Mouse (Mus musculus): ENCODE measurements around the gene Prss27. TPM values are rescaled to one million over a fixed set of nuclear protein-coding genes. Genes with fewer than 3 reads are reported as not detected.

Prss27 gene
- polyA plus RNA-seq (2016; fragmentation: Nextera tagmentation; extraction: Ambion mirVana), result 0.17 TPM in 1 of 2 replicates, not detected in the other

- Histone ChIP-seq H3K36me3 (no peaks in the 10 kb centered on the region), H3K27me3 (no peaks in the 10 kb centered on the region), H3K9ac (replicated peaks) (no peak within 1 kb of the TSS), H3K4me3 (replicated peaks) (no peak within 1 kb of the TSS), H3K4me2 (no peak within 1 kb of the TSS), H3K9me3 (0 out of 2 replicates have a peak, but pooled peaks cover 3% of the 10 kb centered on the region), H3K4me1 (replicated peaks) (no peaks in the 10 kb centered on the region), H3K27ac (no peak within 1 kb of the TSS)
- WGBS, result 79% methylated on average over 4 of the region's 4 CpGs
- ATAC-seq (ENCODE audit: insufficient number of reproducible peaks, insufficient read depth, low FRiP score, low TSS enrichment, low read depth), result no peak
Observed at GRCm38 (mm10) chr17:24037844-24038243, at the start of gene Prss27. Gene Prss27, plus strand, starts transcription at chr17:24038144.

- Histone ChIP-seq H3K27me3 (peaks cover 5% of the 10 kb centered on the region; the same call in 1 of the 2 replicates), H3K36me3 (no peaks in the 10 kb centered on the region), H3K9ac (replicated peaks) (no peak overlapping the region), H3K27ac (no peak overlapping the region), H3K4me3 (replicated peaks) (no peak overlapping the region), H3K4me2 (no peak overlapping the region), H3K4me1 (replicated peaks) (peaks cover 8% of the 10 kb centered on the region; the same call in 1 of the 2 replicates), H3K9me3 (no peaks in the 10 kb centered on the region)
- WGBS, result 41% methylated on average over 2 of the region's 2 CpGs
- ATAC-seq (ENCODE audit: insufficient number of reproducible peaks, insufficient read depth, low FRiP score, low TSS enrichment, low read depth), result no peak
Observed at GRCm38 (mm10) chr17:23989802-23990201, 48.1 kb upstream of the Prss27 start.

- Histone ChIP-seq H3K4me3 (replicated peaks) (peak overlapping the region; percentile 33; the same call in 1 of the 2 replicates), H3K9ac (replicated peaks) (no peak overlapping the region), H3K27ac (no peak overlapping the region), H3K4me2 (peak overlapping the region; percentile 59), H3K27me3 (peaks cover 18% of the 10 kb centered on the region), H3K9me3 (no peaks in the 10 kb centered on the region), H3K36me3 (no peaks in the 10 kb centered on the region), H3K4me1 (replicated peaks) (peaks cover 8% of the 10 kb centered on the region; the same call in 1 of the 2 replicates)
- ATAC-seq (ENCODE audit: insufficient number of reproducible peaks, insufficient read depth, low FRiP score, low TSS enrichment, low read depth), result 0 out of 2 replicates have a peak, but pooled peaks have one; percentile 57
- 62% methylated on average over 9 of the region's 9 CpGs for WGBS
Observed at GRCm38 (mm10) chr17:23992789-23993553, 45.0 kb upstream of the Prss27 start.

- Histone ChIP-seq H3K4me2 (peak overlapping the region; percentile 59), H3K4me1 (replicated peaks) (peaks cover 8% of the 10 kb centered on the region; the same call in 1 of the 2 replicates), H3K27ac (no peak overlapping the region), H3K36me3 (no peaks in the 10 kb centered on the region), H3K4me3 (replicated peaks) (peak overlapping the region; percentile 33), H3K9ac (replicated peaks) (peak overlapping the region; percentile 52), H3K9me3 (no peaks in the 10 kb centered on the region), H3K27me3 (peaks cover 21% of the 10 kb centered on the region)
- WGBS, result 14% methylated on average over 31 of the region's 31 CpGs
- 0 out of 2 replicates have a peak, but pooled peaks have one; percentile 33 for ATAC-seq (ENCODE audit: insufficient number of reproducible peaks, insufficient read depth, low FRiP score, low TSS enrichment, low read depth)
Observed at GRCm38 (mm10) chr17:23993559-23994428, 44.1 kb upstream of the Prss27 start.

- Histone ChIP-seq H3K27ac (no peak overlapping the region), H3K4me3 (replicated peaks) (no peak overlapping the region), H3K4me2 (no peak overlapping the region), H3K9ac (replicated peaks) (no peak overlapping the region), H3K36me3 (no peaks in the 10 kb centered on the region), H3K27me3 (peaks cover 21% of the 10 kb centered on the region), H3K4me1 (replicated peaks) (peaks cover 8% of the 10 kb centered on the region; the same call in 1 of the 2 replicates), H3K9me3 (no peaks in the 10 kb centered on the region)
- ATAC-seq (ENCODE audit: insufficient number of reproducible peaks, insufficient read depth, low FRiP score, low TSS enrichment, low read depth), result no peak
- 77% methylated on average over 7 of the region's 7 CpGs for WGBS
Observed at GRCm38 (mm10) chr17:23994667-23995066, 43.3 kb upstream of the Prss27 start.

GRCm38 (mm10) chr17:23995421-23995820, 42.5 kb upstream of the Prss27 start:
- no peak overlapping the region for H3K9ac ChIP-seq (replicated peaks)

GRCm38 (mm10) chr17:23997901-23998300, 40.0 kb upstream of the Prss27 start, which contains the start of gene Prss22:
Gene Prss22, minus strand, starts transcription at chr17:23998100.
- Histone ChIP-seq H3K27ac (no peak within 1 kb of the TSS), H3K27me3 (peaks cover 21% of the 10 kb centered on the region), H3K9me3 (no peaks in the 10 kb centered on the region), H3K4me1 (replicated peaks) (peaks cover 8% of the 10 kb centered on the region; the same call in 1 of the 2 replicates), H3K4me3 (replicated peaks) (no peak within 1 kb of the TSS), H3K4me2 (no peak within 1 kb of the TSS), H3K36me3 (no peaks in the 10 kb centered on the region), H3K9ac (replicated peaks) (peak within 1 kb of the TSS; percentile 34; the same call in 1 of the 2 replicates)
- ATAC-seq (ENCODE audit: insufficient number of reproducible peaks, insufficient read depth, low FRiP score, low TSS enrichment, low read depth), result no peak
- WGBS, result 53% methylated on average over 2 of the region's 2 CpGs

More at GRCm38 (mm10) chr17:23995421-23995820, 42.5 kb upstream of the Prss27 start:
- Histone ChIP-seq H3K4me2 (no peak overlapping the region), H3K27ac (no peak overlapping the region), H3K27me3 (peaks cover 21% of the 10 kb centered on the region), H3K9me3 (no peaks in the 10 kb centered on the region), H3K4me3 (replicated peaks) (no peak overlapping the region), H3K36me3 (no peaks in the 10 kb centered on the region), H3K4me1 (replicated peaks) (peaks cover 8% of the 10 kb centered on the region; the same call in 1 of the 2 replicates)
- no peak for ATAC-seq (ENCODE audit: insufficient number of reproducible peaks, insufficient read depth, low FRiP score, low TSS enrichment, low read depth)
- 28% methylated on average over 1 of the region's 1 CpGs for WGBS

GRCm38 (mm10) chr17:23998383-23998782, 39.6 kb upstream of the Prss27 start:
- ATAC-seq (ENCODE audit: insufficient number of reproducible peaks, insufficient read depth, low FRiP score, low TSS enrichment, low read depth), result no peak
- Histone ChIP-seq H3K27ac (no peak overlapping the region), H3K4me1 (replicated peaks) (0 out of 2 replicates have a peak, but pooled peaks cover 3% of the 10 kb centered on the region), H3K4me2 (no peak overlapping the region), H3K4me3 (replicated peaks) (no peak overlapping the region), H3K9me3 (no peaks in the 10 kb centered on the region), H3K9ac (replicated peaks) (no peak overlapping the region), H3K36me3 (no peaks in the 10 kb centered on the region), H3K27me3 (peaks cover 21% of the 10 kb centered on the region)
- WGBS, result 37% methylated on average over 6 of the region's 6 CpGs

GRCm38 (mm10) chr17:24000404-24000803, 37.5 kb upstream of the Prss27 start:
- H3K4me3 ChIP-seq (replicated peaks), result no peak overlapping the region
- ATAC-seq (ENCODE audit: insufficient number of reproducible peaks, insufficient read depth, low FRiP score, low TSS enrichment, low read depth), result no peak
- 32% methylated on average over 5 of the region's 5 CpGs for WGBS

GRCm38 (mm10) chr17:24004071-24004665, 33.8 kb upstream of the Prss27 start:
- WGBS, result 91% methylated on average over 14 of the region's 14 CpGs
- H3K9me3 ChIP-seq, result no peaks in the 10 kb centered on the region

More at GRCm38 (mm10) chr17:24000404-24000803, 37.5 kb upstream of the Prss27 start:
- Histone ChIP-seq H3K4me2 (no peak overlapping the region), H3K9ac (replicated peaks) (no peak overlapping the region), H3K4me1 (replicated peaks) (no peaks in the 10 kb centered on the region), H3K36me3 (no peaks in the 10 kb centered on the region), H3K9me3 (no peaks in the 10 kb centered on the region), H3K27me3 (peaks cover 12% of the 10 kb centered on the region), H3K27ac (no peak overlapping the region)

More at GRCm38 (mm10) chr17:24004071-24004665, 33.8 kb upstream of the Prss27 start:
- Histone ChIP-seq H3K9ac (replicated peaks) (no peak overlapping the region), H3K27ac (no peak overlapping the region), H3K4me1 (replicated peaks) (no peaks in the 10 kb centered on the region), H3K27me3 (0 out of 2 replicates have a peak, but pooled peaks cover 6% of the 10 kb centered on the region), H3K4me3 (replicated peaks) (no peak overlapping the region), H3K36me3 (no peaks in the 10 kb centered on the region), H3K4me2 (no peak overlapping the region)
- no peak for ATAC-seq (ENCODE audit: insufficient number of reproducible peaks, insufficient read depth, low FRiP score, low TSS enrichment, low read depth)
